Mouse (Mus musculus): ENCODE results near the gene Krt88.

DNA sequence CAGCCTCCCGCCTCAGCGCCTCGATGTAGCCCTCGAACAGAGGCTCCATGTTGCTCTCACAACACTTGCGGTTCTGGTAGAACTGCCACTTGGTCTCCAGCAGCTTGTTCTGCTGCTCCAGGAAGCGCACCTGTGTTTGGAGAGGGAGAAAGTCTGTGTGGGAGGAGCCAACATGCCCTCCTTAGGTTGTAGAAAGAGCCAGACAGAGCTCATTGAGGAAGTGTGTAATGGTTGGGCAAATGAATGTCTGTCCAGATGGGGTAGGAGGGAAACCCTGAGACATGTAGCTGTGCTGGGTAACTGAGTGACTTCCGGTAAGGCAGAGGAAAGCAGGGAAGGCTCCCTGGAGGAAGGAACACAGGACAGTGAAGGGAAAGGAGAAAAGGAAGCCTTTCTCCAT is 10.9 kb upstream of the Krt88 start:
- TF ChIP-seq CTCF (IDR thresholded peaks at IDR 0.05; ENCODE audit: insufficient read depth, low read length) (no peak), POLR2A (IDR thresholded peaks at IDR 0.05; ENCODE audit: borderline replicate concordance, extremely low read depth, low read depth, low read length) (no peak)

All from lung, adult 2 months (tissue).